Mouse (Mus musculus) CD4-positive naive resting alpha-beta T cell, adult 76 days (primary cell): ENCODE results near the gene Msx1. TPM values are rescaled to one million over a fixed set of nuclear protein-coding genes. Genes with fewer than 3 reads are reported as not detected.

Source experiments
- total RNA-seq: library from RNA; stranded (reverse); gene quantifications from one replicate; pipeline ENCODE4 v1.2.4, GENCODE M21; 2023

Msx1 gene
- not detected for total RNA-seq

DNA sequence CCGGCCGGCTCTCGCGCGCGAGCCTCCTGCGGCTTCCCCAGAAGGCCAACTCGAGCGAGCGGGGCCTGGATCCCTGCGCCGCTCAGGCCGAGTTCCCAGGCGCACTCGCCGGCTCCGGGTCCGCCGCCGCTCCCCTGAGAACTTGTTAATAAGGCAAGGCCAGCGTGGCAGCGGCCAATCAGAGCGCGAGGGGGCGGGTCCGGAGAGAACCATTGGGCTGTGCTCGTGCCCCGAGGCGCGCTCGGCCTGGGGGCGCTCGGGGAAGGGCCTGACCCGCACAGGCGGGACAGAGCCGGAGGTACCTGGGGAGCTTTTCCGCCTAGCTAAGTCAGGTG lies at the start of gene Msx1:
Gene Msx1, minus strand, starts transcription at position 123 of the 335 bp plus-strand sequence.

Other genes starting within 250 kb of the Msx1 start
- gene Stk32b, start 107.4 kb downstream of the Msx1 start, total RNA-seq, result not detected
- not detected for gene Cytl1, start 89.1 kb downstream of the Msx1 start, total RNA-seq
- gene Stx18, start 214.2 kb upstream of the Msx1 start, total RNA-seq, result 24.7 TPM